Mouse (Mus musculus): ENCODE results near the gene Ntn5. TPM values are rescaled to one million over a fixed set of nuclear protein-coding genes. Genes with fewer than 3 reads are reported as not detected.

Gene Ntn5
- polyA plus RNA-seq, 1 experiment from 2014 or later: 0.80 TPM

- Histone ChIP-seq H3K4me3 (ENCODE audit: low read depth, low read length) (peak overlapping the region; percentile 18), H3K36me3 (ENCODE audit: control insufficient read depth, insufficient read depth, low read length) (peaks cover 6% of the 10 kb centered on the region; the same call in 1 of the 2 replicates), H3K27me3 (replicated peaks; ENCODE audit: control insufficient read depth, insufficient read depth, low read length) (no peaks in the 10 kb centered on the region), H3K9me3 (ENCODE audit: control insufficient read depth, low read length) (no peaks in the 10 kb centered on the region), H3K9ac (ENCODE audit: low read length) (peak overlapping the region; percentile 16; the same call in 1 of the 2 replicates), H3K27ac (ENCODE audit: low read depth) (peak overlapping the region; percentile 22; the same call in 1 of the 2 replicates), H3K4me1 (replicated peaks; ENCODE audit: control insufficient read depth, insufficient read depth, low read length) (peaks cover 37% of the 10 kb centered on the region), H3K4me2 (ENCODE audit: low read length) (peak overlapping the region; percentile 79)
- DNase-seq (ENCODE audit: low spot score) (no peak), ATAC-seq (replicated peaks; ENCODE audit: low FRiP score, low TSS enrichment, low read depth) (no peak)
- WGBS: 43% methylated on average over 17 of the region's 17 CpGs
Observed at GRCm38 (mm10) chr7:45641391-45642040, 42.3 kb upstream of the Ntn5 start.

DNA sequence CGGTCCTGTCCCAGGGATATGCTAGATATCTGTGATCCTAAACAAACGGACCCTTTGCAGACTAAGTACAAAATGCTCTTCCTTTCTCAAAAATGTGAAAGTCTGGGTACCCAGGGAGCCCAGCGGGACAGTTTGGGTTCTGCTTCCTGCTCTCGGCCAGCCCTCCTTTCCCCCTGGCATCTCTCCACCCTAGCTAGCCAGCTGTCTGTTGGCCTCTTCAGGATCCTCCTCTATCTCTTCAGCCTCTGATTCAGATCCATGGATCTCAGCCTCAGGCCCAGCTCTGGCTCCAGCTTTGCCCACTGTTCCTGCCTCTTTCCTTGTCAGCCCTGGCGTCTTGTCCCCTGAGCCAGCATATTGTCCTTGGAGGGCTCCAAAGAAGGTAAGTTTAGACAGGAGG is 41.7 kb upstream of the Ntn5 start:
- ATAC-seq (replicated peaks; ENCODE audit: low FRiP score, low TSS enrichment, low read depth): no peak
- no peak for DNase-seq (ENCODE audit: low spot score)
- Histone ChIP-seq H3K4me3 (ENCODE audit: low read depth, low read length) (peak overlapping the region; percentile 31), H3K4me1 (replicated peaks; ENCODE audit: control insufficient read depth, insufficient read depth, low read length) (peaks cover 37% of the 10 kb centered on the region), H3K9me3 (ENCODE audit: control insufficient read depth, low read length) (no peaks in the 10 kb centered on the region), H3K9ac (ENCODE audit: low read length) (no peak overlapping the region; the same call in 1 of the 2 replicates), H3K27ac (ENCODE audit: low read depth) (peak overlapping the region; percentile 22; the same call in 1 of the 2 replicates), H3K4me2 (ENCODE audit: low read length) (peak overlapping the region; percentile 79), H3K36me3 (ENCODE audit: control insufficient read depth, insufficient read depth, low read length) (peaks cover 2% of the 10 kb centered on the region; the same call in 1 of the 2 replicates), H3K27me3 (replicated peaks; ENCODE audit: control insufficient read depth, insufficient read depth, low read length) (no peaks in the 10 kb centered on the region)
- 81% methylated on average over 5 of the region's 5 CpGs for WGBS

DNA sequence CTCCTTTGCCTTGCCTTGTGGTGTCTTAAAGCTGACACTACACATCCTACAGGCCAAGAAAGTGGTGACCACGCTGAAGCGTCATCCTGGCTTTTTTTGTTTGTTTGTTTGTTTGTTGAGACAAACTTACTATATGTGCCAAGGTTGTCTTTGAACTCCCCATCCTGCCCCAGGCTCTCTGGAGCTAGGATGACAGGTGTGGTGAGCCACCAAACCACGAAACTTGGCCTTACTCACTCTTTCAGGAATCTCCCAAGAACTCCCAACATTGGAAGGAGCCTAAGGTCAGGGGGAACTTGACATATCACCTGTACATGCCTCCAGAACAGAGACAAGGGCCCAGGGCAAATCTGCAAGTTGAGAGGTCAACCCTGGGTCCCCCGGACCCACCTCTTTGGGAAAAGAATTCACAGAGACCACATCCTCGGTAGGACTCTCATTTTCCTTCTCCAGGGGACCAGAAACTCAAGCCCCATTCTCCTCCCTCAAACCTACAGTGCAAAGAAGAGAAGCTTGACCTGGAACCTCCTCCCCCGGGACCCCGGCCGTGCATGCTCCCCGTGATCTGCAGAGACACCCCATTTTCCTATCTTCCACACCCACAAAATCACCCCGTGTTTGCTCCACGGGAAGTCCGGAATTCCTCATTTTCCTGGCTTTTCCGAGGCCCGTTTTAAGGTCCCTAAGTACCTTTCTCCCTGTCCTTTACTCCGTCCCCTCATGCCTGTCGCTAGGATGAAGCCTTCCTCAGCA is 41.1 kb upstream of the Ntn5 start:
- 37% methylated on average over 16 of the region's 16 CpGs for WGBS
- Histone ChIP-seq H3K4me2 (ENCODE audit: low read length) (peak overlapping the region; percentile 79), H3K27me3 (replicated peaks; ENCODE audit: control insufficient read depth, insufficient read depth, low read length) (no peaks in the 10 kb centered on the region), H3K9me3 (ENCODE audit: control insufficient read depth, low read length) (no peaks in the 10 kb centered on the region), H3K27ac (ENCODE audit: low read depth) (peak overlapping the region; percentile 85), H3K9ac (ENCODE audit: low read length) (peak overlapping the region; percentile 62), H3K4me3 (ENCODE audit: low read depth, low read length) (peak overlapping the region; percentile 31), H3K36me3 (ENCODE audit: control insufficient read depth, insufficient read depth, low read length) (no peaks in the 10 kb centered on the region), H3K4me1 (replicated peaks; ENCODE audit: control insufficient read depth, insufficient read depth, low read length) (peaks cover 37% of the 10 kb centered on the region)
- ATAC-seq (replicated peaks; ENCODE audit: low FRiP score, low TSS enrichment, low read depth): no peak
- no peak for DNase-seq (ENCODE audit: low spot score)

- Histone ChIP-seq H3K27me3 (replicated peaks; ENCODE audit: control insufficient read depth, insufficient read depth, low read length) (no peaks in the 10 kb centered on the region), H3K4me2 (ENCODE audit: low read length) (peak overlapping the region; percentile 79), H3K9ac (ENCODE audit: low read length) (peak overlapping the region; percentile 62), H3K4me1 (replicated peaks; ENCODE audit: control insufficient read depth, insufficient read depth, low read length) (peaks cover 37% of the 10 kb centered on the region), H3K27ac (ENCODE audit: low read depth) (peak overlapping the region; percentile 85), H3K4me3 (ENCODE audit: low read depth, low read length) (peak overlapping the region; percentile 31), H3K9me3 (ENCODE audit: control insufficient read depth, low read length) (no peaks in the 10 kb centered on the region), H3K36me3 (ENCODE audit: control insufficient read depth, insufficient read depth, low read length) (no peaks in the 10 kb centered on the region)
- WGBS: 2% methylated on average over 28 of the region's 28 CpGs
- DNase-seq (ENCODE audit: low spot score) (peak; percentile 92), ATAC-seq (replicated peaks; ENCODE audit: low FRiP score, low TSS enrichment, low read depth) (peak; percentile 93)
Observed at GRCm38 (mm10) chr7:45643441-45644178, 40.2 kb upstream of the Ntn5 start.

DNA sequence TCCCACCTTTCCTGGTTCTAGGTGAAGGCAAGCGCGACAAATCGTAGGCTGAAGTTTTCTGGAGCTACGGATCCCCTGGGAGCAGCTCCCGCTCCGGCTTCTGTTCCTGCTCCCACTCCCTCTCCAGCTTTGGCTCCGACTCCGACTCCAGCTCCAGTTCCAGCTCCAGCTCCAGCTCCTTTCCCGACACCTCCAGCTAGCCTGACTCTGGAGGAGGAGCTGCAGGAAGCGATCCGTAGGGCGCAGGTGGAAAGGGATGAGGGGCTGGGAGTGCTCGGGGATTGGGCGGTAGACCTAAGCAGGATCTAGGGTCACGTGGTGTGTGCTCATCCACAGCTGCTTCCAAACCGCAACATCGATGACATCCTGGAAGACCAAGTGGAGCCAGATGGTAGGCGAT is 39.6 kb upstream of the Ntn5 start:
- peak; percentile 45 for ATAC-seq (replicated peaks; ENCODE audit: low FRiP score, low TSS enrichment, low read depth)
- Histone ChIP-seq H3K9me3 (ENCODE audit: control insufficient read depth, low read length) (no peaks in the 10 kb centered on the region), H3K4me2 (ENCODE audit: low read length) (peak overlapping the region; percentile 79), H3K9ac (ENCODE audit: low read length) (peak overlapping the region; percentile 27), H3K4me3 (ENCODE audit: low read depth, low read length) (peak overlapping the region; percentile 31), H3K27me3 (replicated peaks; ENCODE audit: control insufficient read depth, insufficient read depth, low read length) (no peaks in the 10 kb centered on the region), H3K4me1 (replicated peaks; ENCODE audit: control insufficient read depth, insufficient read depth, low read length) (peaks cover 37% of the 10 kb centered on the region), H3K36me3 (ENCODE audit: control insufficient read depth, insufficient read depth, low read length) (no peaks in the 10 kb centered on the region), H3K27ac (ENCODE audit: low read depth) (peak overlapping the region; percentile 85)
- WGBS: 10% methylated on average over 18 of the region's 18 CpGs
- peak; percentile 78 for DNase-seq (ENCODE audit: low spot score)

DNA sequence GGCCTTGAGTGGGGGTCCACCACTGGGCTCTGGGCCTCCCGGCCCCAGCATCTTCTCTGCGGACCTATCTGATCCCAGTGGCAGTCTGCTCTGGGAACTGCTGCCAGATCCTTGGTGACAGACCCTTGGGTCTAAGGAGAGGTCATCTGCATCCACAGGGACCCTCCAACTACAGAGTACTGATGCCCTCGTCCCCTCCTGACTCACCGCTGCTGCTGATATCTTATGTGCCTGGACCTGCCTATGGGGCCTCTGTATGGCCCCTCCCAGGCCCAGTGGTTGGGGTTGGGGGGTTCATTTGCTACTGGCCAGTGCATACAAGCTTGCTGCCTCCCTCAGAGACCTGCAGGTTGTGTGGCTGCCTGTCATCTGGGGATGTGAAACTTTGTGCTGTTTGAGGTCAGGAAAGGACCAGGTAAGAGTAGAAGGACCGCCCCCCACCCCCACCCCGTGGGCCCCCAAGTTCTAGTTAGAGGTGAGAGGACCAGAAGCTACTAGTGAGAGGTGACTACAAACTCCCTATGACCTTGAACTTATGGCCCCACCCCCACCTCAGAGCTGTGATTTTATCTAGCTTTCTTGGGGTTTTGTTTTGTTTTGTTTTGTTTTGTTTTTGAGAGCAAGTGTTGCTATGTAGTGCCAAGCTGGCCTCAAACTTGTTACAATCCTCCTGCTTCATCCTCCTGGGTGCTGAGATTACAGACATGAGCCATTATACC is 38.8 kb upstream of the Ntn5 start:
- ATAC-seq (replicated peaks; ENCODE audit: low FRiP score, low TSS enrichment, low read depth) (no peak), DNase-seq (ENCODE audit: low spot score) (no peak)
- Histone ChIP-seq H3K4me3 (ENCODE audit: low read depth, low read length) (no peak overlapping the region), H3K4me1 (replicated peaks; ENCODE audit: control insufficient read depth, insufficient read depth, low read length) (peaks cover 30% of the 10 kb centered on the region), H3K27ac (ENCODE audit: low read depth) (no peak overlapping the region; the same call in 1 of the 2 replicates), H3K9me3 (ENCODE audit: control insufficient read depth, low read length) (no peaks in the 10 kb centered on the region), H3K9ac (ENCODE audit: low read length) (no peak overlapping the region), H3K27me3 (replicated peaks; ENCODE audit: control insufficient read depth, insufficient read depth, low read length) (no peaks in the 10 kb centered on the region), H3K36me3 (ENCODE audit: control insufficient read depth, insufficient read depth, low read length) (no peaks in the 10 kb centered on the region), H3K4me2 (ENCODE audit: low read length) (peak overlapping the region; percentile 79)
- 67% methylated on average over 6 of the region's 6 CpGs for WGBS

DNA sequence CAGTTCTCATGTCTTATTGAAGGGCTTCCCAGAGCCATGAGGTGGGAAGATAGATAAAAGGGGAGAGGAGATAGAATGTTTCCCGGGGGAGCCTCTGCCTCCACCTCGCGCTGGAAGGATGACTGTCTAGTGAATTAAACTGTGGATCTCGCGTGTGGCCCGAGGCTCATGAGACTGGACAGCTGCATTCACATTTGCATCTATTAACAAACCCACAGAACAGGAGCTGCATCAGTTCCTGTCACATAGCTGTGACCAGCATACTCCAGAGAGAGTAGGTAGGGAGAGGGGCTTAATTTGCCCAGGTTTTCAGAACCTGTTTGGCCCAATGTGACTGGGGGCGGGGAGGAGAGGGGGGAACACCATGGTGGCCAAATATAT is 38.2 kb upstream of the Ntn5 start:
- Histone ChIP-seq H3K9ac (ENCODE audit: low read length) (no peak overlapping the region), H3K4me2 (ENCODE audit: low read length) (no peak overlapping the region), H3K4me1 (replicated peaks; ENCODE audit: control insufficient read depth, insufficient read depth, low read length) (peaks cover 29% of the 10 kb centered on the region), H3K36me3 (ENCODE audit: control insufficient read depth, insufficient read depth, low read length) (no peaks in the 10 kb centered on the region), H3K4me3 (ENCODE audit: low read depth, low read length) (no peak overlapping the region), H3K9me3 (ENCODE audit: control insufficient read depth, low read length) (no peaks in the 10 kb centered on the region), H3K27me3 (replicated peaks; ENCODE audit: control insufficient read depth, insufficient read depth, low read length) (no peaks in the 10 kb centered on the region), H3K27ac (ENCODE audit: low read depth) (no peak overlapping the region)
- ATAC-seq (replicated peaks; ENCODE audit: low FRiP score, low TSS enrichment, low read depth) (no peak), DNase-seq (ENCODE audit: low spot score) (no peak)
- WGBS: 85% methylated on average over 7 of the region's 7 CpGs

- Histone ChIP-seq H3K9me3 (ENCODE audit: control insufficient read depth, low read length) (no peaks in the 10 kb centered on the region), H3K27ac (ENCODE audit: low read depth) (no peak overlapping the region), H3K4me2 (ENCODE audit: low read length) (no peak overlapping the region), H3K9ac (ENCODE audit: low read length) (no peak overlapping the region; the same call in 1 of the 2 replicates), H3K4me1 (replicated peaks; ENCODE audit: control insufficient read depth, insufficient read depth, low read length) (peaks cover 19% of the 10 kb centered on the region), H3K4me3 (ENCODE audit: low read depth, low read length) (no peak overlapping the region), H3K27me3 (replicated peaks; ENCODE audit: control insufficient read depth, insufficient read depth, low read length) (no peaks in the 10 kb centered on the region), H3K36me3 (ENCODE audit: control insufficient read depth, insufficient read depth, low read length) (no peaks in the 10 kb centered on the region)
- DNase-seq (ENCODE audit: low spot score): no peak
- no peak for ATAC-seq (replicated peaks; ENCODE audit: low FRiP score, low TSS enrichment, low read depth)
- WGBS: 77% methylated on average over 4 of the region's 4 CpGs
Observed at GRCm38 (mm10) chr7:45646671-45647070, 37.2 kb upstream of the Ntn5 start.
